Mouse (Mus musculus): Measurements from ENCODE around the gene Pea15a. TPM values are rescaled to one million over a fixed set of nuclear protein-coding genes. Genes with fewer than 3 reads are reported as not detected.

The Pea15a gene
- polyA plus RNA-seq, 1 experiment: 34.1 TPM

- 94% methylated on average over 6 of the region's 6 CpGs for WGBS
- DNase-seq (ENCODE audit: low read depth, low spot score): no peak
Observed at GRCm38 (mm10) chr1:172183056-172183455, 23.5 kb downstream of the Pea15a start.

DNA sequence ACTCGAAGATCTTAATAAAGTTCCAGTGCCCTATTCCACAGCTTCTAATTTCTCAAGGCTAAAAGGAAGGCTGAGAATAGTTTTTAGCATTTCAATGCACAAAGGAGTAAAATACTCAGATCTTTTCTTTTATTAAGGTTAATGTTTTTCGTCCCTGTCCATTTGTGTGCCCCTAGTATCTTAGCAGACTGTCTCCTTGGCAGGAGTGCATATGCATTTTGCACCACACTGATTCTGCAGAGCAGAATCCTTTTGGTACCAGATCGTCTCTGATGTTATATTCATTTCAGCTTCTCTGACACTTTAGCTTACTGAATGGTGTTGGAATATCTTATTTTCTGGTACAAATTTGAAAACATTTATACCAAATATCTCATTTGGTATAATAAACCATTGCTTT lies 24.8 kb downstream of the Pea15a start:
- no peak for DNase-seq (ENCODE audit: low read depth, low spot score)
- WGBS: 92% methylated on average over 3 of the region's 3 CpGs

DNA sequence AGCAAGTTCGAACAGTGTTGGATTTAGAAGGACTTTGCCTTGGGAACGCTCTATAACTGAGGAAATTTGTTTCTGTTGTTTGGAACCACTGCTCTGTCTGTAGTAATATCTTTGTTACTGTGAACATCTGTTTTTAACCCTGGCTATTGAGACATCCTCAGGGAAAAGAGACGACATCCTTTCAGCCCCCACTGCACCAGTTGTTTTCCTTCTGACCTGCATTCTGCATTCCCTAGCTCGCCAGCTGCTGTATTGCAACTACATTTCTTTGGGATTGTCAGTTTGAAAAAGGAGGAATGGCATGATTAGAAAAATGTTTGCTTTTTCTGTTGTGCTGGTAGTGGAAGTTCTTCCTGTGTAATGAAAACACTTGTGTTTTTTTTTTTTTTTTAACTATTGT lies 25.7 kb downstream of the Pea15a start:
- 76% methylated on average over 4 of the region's 4 CpGs for WGBS
- no peak for DNase-seq (ENCODE audit: low read depth, low spot score)

DNA sequence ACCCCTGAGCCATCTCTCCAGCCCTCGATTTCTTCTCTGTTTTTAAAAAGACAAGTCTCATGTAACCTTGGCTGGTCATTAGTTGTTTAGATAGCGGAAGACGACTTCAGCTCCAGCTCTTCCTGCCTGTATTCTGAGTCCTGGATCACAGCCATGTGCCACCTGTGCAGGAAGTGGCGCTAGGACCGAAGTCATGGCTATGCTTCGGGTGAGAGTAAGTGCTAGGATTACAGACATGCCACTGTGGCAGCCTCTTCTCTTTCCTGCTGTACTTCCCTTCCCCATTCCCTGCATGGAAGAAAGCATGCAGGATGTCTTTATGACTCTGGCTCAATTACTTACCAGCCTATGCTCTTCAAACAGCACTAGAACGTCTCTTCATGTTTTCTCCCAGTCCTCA lies 27.5 kb downstream of the Pea15a start:
- DNase-seq (ENCODE audit: low read depth, low spot score): no peak
- WGBS: 35% methylated on average over 7 of the region's 7 CpGs

- 59% methylated on average over 7 of the region's 7 CpGs for WGBS
- DNase-seq (ENCODE audit: low read depth, low spot score): no peak
Observed at GRCm38 (mm10) chr1:172177791-172178190, 28.8 kb downstream of the Pea15a start.

DNA sequence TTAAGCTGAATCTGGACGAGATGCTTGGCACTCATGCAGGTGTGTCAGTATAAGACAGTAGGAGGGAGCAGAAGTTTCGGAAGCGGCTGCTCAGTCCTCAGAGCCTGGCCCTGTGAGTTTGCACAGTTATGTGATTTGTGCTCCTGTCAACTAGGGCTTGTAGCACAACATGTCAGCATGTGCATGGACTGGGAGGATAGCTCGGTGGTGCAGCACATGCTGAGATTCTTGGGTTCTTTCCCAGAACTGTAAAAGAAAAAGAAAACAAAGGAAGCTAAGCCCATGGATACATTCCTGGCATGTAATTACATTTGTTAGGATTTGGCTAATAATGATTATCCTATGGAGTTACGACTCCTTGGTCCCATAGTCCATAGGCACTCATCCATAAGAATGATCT lies 33.4 kb downstream of the Pea15a start:
- DNase-seq (ENCODE audit: low read depth, low spot score): no peak
- WGBS: 61% methylated on average over 5 of the region's 5 CpGs

DNA sequence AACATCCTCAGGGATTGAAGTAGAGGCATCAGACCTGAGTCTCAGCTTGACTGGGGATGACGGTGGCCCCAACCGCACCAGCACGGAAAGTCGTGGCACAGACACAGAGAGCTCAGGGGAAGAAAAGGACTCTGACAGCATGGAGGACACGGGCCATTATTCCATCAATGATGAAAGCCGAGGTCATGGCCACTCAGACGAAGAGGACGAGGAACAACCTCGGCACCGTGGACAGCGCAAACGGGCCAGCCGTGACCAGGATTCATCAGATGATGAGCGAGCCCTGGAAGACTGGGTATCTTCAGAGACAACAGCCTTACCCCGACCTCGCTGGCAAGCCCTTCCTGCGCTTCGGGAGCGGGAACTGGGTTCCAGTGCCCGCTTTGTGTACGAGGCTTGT lies 34.2 kb downstream of the Pea15a start:
- no peak for DNase-seq (ENCODE audit: low read depth, low spot score)
- WGBS: 94% methylated on average over 21 of the region's 21 CpGs

DNA sequence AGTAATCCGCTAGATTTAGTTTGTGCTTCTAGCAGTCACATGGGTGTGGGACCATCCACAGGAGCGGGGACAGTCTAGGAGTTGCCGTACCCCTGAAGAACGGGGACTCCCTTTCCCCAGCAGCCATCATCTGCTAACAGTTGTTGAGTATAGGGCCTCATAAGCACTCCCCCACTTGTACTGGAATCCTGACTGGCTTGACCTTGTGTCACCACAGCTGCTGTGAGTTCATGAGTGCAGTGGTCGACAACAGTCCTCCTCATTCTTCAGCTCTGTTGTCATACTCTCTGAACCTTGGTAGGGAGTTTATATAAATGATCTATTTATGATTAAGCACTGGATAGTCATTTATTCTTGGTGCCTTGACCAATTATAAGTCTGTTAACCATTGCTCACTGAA lies 36.8 kb downstream of the Pea15a start:
- no peak for DNase-seq (ENCODE audit: low read depth, low spot score)
- 93% methylated on average over 5 of the region's 5 CpGs for WGBS

GRCm38 (mm10) chr1:172167911-172168310 lies 38.7 kb downstream of the Pea15a start:
- 80% methylated on average over 5 of the region's 5 CpGs for WGBS
- no peak for DNase-seq (ENCODE audit: low read depth, low spot score)

GRCm38 (mm10) chr1:172162959-172163358 lies 43.6 kb downstream of the Pea15a start:
- WGBS: 49% methylated on average over 6 of the region's 6 CpGs
- DNase-seq (ENCODE audit: low read depth, low spot score): no peak

DNA sequence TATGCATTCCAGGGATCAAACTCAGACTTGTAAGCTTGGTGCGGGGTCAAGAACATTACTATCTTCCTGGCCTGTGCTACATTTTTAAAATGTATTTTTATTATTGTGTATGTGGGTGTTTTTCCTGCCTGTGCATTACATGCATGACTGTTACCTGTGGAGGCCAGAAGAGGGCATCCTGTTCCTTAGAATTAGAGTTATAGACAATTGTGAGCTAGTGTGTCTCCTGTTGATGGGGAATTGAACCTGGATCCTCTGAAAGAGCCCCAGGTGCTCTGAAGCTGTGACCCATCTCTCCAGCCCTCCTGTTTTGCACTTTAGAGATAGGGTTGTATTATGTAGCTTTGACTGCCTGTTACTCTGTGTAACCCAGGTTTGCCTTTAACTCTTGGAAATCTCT lies 44.6 kb downstream of the Pea15a start:
- WGBS: 71% methylated on average over 1 of the region's 1 CpGs
- DNase-seq (ENCODE audit: low read depth, low spot score): no peak

- no peak for DNase-seq (ENCODE audit: low read depth, low spot score)
Observed at GRCm38 (mm10) chr1:172160508-172160907, 46.1 kb downstream of the Pea15a start.

DNA sequence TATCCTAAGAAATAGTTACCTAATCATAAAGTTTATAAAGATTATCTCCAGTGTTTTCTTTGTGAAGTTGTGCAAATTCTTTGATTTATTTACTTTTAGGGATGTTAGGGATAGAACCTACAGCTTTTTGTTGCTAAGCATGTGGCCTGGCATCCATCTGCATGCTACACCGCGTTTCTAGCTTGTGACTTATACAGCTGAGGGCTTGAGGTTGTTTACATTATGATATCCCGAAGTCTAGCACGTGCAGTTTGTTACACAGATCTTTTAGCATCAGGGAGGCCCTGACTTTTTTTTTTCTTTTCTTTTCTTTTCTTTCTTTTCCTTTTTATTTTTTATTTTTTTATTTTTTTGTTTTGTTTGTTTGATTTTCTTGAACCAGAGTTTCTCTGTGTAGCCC lies 46.6 kb downstream of the Pea15a start:
- no peak for DNase-seq (ENCODE audit: low read depth, low spot score)
- WGBS: 8% methylated on average over 4 of the region's 4 CpGs

- no peak for DNase-seq (ENCODE audit: low read depth, low spot score)
- 83% methylated on average over 3 of the region's 3 CpGs for WGBS
Observed at GRCm38 (mm10) chr1:172155518-172155917, 51.1 kb downstream of the Pea15a start.

DNA sequence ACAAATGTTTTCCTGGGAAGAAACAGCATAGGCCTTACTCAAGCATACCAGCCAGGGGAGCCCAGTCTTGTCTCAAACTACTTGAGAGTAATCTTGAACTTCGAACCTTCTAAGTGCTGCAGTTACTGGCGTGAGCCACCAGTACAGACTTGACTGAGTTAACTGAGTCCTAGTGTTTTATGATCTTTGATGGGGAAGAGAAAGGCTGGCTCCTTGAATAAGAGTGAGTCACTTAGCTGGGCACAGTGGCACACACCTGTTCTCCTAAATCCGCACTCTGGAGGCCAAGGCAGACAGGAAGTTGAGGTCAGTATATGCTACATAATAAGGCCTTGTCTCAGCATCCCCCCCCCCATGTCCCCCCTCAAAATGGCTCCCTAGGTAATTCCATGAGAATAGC lies 52.1 kb downstream of the Pea15a start:
- no peak for DNase-seq (ENCODE audit: low read depth, low spot score)
- 26% methylated on average over 3 of the region's 3 CpGs for WGBS

- no peak for DNase-seq (ENCODE audit: low read depth, low spot score)
- WGBS: 3% methylated on average over 19 of the region's 19 CpGs
Observed at GRCm38 (mm10) chr1:172148955-172149815, 57.4 kb downstream of the Pea15a start.

DNA sequence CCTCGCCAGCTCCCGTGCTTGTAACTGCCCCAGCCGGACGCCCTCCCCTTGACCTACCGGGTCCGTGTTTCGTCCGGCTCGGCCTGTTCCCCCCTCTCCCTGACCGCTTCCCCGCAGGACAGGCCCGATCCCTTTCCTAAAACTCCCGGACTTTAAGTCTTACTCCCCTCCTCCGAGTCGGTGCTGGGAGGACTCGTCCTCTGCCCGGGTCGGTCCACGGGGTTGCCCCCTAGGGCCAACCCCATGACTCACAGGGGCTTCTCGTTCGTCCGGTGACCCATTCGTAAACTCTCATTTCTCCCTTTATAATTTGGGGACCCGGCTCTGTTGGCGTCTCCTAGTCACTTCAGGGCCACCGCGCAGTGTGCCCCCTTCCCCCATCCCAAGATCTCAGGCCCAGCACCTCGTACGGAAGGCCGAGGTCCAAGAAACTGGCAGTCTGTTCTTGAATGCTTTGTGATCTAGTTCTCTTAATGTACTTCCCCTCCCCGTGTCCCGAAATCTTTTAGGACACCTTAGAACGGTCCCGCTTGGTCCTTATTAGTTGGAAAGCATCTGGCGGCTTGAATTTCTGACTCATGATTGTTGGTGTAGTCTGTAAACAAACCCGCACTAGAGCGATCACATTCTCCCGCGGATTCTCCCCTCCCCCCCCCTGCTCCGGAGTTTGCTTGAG lies 58.2 kb downstream of the Pea15a start:
- no peak for DNase-seq (ENCODE audit: low read depth, low spot score)
- under 1% methylated on average over 40 of the region's 40 CpGs for WGBS

DNA sequence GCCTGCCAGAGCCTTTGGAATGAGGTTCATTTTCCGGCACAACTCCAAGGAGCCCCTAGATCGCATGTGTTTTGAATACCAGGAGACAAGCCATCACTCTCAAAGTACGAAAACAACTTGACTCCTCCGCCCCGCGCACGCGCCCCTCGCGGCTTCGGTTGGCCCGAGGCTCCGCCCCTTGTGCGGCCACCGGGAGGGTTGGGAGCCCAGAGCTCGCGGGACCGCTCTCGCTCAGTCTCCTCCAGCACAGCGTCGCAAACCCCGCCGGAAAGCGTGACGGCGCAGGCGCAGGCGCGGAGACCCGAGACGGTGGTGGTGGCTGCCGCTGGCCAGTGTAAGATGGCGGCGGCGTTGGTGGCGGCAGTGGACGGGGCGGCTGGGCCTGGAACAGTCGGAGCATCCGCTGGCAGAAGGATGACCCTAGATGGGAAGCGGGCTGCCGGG lies 58.7 kb downstream of the Pea15a start, which contains the start of gene Dcaf8:
Dcaf8 (plus strand) TSS at position 250 of the 444 bp plus-strand sequence.
- DNase-seq (ENCODE audit: low read depth, low spot score): peak; percentile 76
- 1% methylated on average over 42 of the region's 42 CpGs for WGBS

All from large intestine, adult 2 months (tissue).